Mouse (Mus musculus) monocyte, adult 59 days (primary cell): ENCODE results near the gene Olfr172. TPM values are rescaled to one million over a fixed set of nuclear protein-coding genes. Genes with fewer than 3 reads are reported as not detected.

Experiments used
- total RNA-seq, 2 experiments: library from RNA; stranded (reverse); gene quantifications; one replicate each; pipeline ENCODE4 v1.2.4; 2023

Olfr172 gene
- not detected for total RNA-seq

GRCm38 (mm10) chr16:58763076-58763475, at the start of gene Olfr172:
TSS of gene Olfr172 (minus strand) at chr16:58763176.

DNA sequence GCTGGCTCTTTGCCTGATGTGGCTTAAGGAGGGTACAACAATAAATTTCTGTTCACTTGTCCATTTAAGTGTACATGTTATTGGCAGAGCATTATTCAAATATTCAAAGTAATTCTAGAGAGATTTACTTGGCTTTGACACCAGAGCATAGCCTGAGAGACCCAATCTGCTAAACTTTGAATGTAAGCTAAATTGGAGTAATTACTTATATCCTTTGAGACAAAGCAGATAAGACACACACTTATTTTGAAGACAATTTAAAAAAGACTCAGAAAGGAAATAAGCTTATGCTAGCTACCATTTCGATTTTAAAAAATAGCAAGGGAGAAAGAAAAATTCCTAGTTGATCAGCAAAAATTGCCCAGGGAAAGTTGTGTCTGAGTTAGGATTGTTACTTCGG, 37.2 kb upstream of the Olfr172 start, which contains the start of gene Olfr173:
Gene Olfr173 (minus strand): TSS at position 101 of the 400 bp plus-strand sequence.

DNA sequence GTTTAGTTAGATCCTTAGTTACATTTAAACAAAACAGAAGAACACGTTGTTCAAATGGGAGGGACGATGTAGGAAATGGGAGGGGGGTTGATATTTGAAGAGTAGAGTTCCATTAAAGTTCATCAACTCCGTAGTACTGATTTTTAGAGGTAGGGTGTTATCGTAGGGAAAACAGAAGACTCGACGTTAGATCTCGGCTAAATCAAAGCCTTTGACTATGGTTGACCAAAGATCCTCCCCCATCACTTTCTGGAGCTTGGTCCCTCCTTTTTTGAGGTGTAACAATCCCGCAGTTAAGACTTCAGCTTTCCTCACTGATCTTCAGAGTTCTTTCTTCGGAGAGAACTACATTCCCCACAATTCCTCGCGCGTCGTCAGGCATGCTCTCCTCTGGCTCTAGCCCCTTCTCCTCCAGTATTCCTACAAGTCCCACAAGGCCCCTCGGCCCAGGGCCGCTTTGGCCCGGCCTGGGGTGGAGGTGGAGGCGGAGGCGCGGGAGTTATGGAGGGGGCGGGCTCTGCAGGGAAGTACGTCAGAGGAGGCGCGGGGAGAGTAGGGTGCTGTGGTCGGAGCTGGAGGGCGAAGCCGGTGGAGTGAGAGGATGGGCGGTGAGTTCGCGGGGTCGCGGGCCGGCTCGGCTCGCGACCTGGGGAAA, 35.4 kb downstream of the Olfr172 start, which contains the start of gene Cldnd1:
Gene Cldnd1 (plus strand): TSS at position 434 of the 655 bp plus-strand sequence.

GRCm38 (mm10) chr16:58718666-58719120, 44.3 kb downstream of the Olfr172 start, which contains the start of gene Gpr15:
TSS of gene Gpr15 (minus strand) at chr16:58719070.

Other genes with a start within 250 kb of the Olfr172 start
- gene St3gal6, start 238.9 kb downstream of the Olfr172 start, total RNA-seq = 10 to 100 TPM; 16.8 to 28.4 TPM
- gene Gm813, start 146.2 kb downstream of the Olfr172 start, total RNA-seq = not detected
- not detected for gene E330017A01Rik, start 124.4 kb downstream of the Olfr172 start, total RNA-seq
- gene Cpox, start 92.9 kb downstream of the Olfr172 start, total RNA-seq = 10 to 100 TPM; 11.4 to 14.0 TPM
- 1 to 10 TPM in 1 of 2 experiments, not detected in 1; 1.3 TPM for gene Gpr15, start 44.1 kb downstream of the Olfr172 start, total RNA-seq
- gene Cldnd1, start 35.3 kb downstream of the Olfr172 start, total RNA-seq = 10 to 100 TPM; 67.0 to 67.6 TPM
- not detected for gene Olfr173, start 37.1 kb upstream of the Olfr172 start, total RNA-seq
- gene Olfr175-ps1, start 63.6 kb upstream of the Olfr172 start, total RNA-seq = not detected
- not detected for gene Olfr177, start 111.6 kb upstream of the Olfr172 start, total RNA-seq
- not detected for gene Olfr178, start 128.9 kb upstream of the Olfr172 start, total RNA-seq
- gene Olfr181, start 165.6 kb upstream of the Olfr172 start, total RNA-seq = not detected
- not detected for gene Olfr180, start 166.2 kb upstream of the Olfr172 start, total RNA-seq
- gene Olfr183, start 232.2 kb upstream of the Olfr172 start, total RNA-seq = not detected